Mouse (Mus musculus) left cerebral cortex, adult 8-10 months (tissue): ENCODE measurements at regions not wholly inside any gene's neighbourhood (a gene's known extent, or its start where the extent isn't known, plus 50 kb on each side); places are given as distances from the start of the nearest gene placed in this dataset.
A peak's percentile ranks its signal among the peaks of the same experiment; 100 is the strongest.

Experiments
- DNase-seq, 2 experiments: peaks; one replicate each; pipeline ENCODE4 v3.0.0; 2022; ENCODE audit warnings: low spot score in 2 of 2

DNA sequence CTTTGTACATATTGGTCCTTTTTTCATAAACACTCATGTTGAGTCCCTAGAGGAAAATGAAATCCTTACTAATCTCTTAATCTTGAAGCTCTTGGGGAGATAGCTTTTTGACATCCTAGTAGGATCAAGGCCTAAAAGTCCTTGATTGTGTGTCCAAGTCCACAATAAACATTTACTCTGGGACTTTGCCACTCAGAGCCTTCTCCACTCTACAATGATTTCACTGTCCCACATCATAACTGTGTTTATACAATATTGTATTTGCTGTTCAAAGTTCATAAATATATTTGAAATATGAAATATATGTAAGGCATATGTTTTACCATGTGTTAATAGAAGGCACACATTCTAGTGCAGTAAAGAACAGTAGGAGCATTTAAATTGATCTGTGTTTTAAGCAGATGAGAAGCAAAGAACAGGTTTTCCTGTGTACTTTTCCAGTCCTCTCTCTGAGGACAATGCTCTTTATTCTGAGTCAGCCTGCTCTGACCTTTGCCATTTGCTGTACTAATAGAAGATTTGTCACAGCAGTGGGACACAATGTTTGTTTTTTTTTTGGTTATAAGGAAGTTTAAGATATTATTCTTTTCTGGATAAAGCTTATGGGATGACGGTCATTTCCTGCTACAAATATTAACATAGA is 130.7 kb upstream of the Gprin3 start:
- DNase-seq, result no peak

DNA sequence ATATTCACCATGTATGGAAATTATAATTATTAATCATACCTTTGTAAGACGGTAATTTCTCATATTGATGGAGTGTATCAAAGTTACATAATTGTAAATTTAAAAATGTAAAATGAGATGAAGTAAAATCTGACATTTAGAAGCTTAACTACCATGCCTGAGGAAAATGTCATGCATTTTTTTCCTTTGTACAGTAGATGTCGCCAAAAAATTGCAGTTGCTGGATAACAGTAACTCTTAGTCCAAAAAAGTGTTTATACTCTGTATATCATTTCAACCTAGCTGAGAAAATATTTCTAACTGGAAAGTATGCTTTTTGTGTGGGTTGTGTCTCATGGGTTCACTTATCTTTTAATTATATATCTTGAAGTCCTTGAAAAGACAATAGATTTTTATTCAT is 110.9 kb upstream of the Gprin3 start:
- DNase-seq, result no peak

DNA sequence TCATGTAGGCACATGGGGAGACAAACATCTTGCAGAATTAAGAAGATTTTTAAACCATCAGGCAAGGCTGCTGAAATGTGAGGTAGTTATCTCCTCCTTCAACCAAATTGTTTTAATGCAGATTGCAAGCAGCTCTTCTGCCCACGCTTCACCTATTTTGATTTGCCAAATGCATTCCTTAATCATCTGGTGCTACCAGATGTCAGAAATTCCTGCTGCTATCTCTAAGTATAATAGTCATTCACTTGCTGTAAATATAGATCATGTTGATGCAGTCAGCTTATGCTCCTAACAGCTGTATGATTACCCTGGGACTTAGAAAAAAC is 98.8 kb upstream of the Gprin3 start:
- DNase-seq, result peak in 1 of 2 experiments; percentile 7

DNA sequence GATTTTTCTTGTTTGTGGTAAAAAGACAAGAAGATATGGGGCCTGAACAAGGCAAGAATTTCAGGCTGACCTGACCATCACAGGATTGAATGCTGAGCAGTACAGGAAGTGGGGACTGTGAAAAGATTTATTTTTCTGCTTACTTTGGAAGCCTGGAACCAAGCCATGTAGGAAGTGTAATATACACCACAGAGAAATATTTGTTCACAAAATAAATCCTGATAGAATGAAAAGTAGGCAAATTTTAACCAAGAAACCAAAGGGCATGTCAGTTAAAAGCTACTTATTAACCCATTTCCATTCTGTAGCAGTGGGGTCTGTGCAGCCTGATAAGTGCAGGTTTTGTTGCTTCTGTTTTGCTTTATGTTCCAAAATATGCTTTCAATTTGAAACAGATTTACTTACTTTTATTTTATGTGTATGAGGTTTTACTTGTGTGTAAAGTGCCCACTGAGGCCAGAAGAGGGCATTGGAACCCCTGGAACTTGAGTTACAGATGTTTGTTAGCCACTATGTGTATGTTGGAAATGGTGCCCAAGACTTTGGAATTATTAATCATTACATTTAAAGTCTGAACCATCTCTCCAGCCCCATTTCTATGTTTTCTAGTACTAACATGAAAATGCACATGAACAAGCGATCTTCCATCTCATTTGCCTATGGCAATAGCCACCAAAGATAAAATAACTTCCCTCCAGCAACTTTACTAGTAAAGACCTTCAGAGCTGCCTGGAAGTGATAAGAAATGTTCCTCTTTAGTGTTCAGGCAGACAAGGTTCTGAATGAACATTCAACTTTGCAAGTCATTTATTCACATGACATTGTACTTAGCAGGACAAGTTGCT is 98.2 kb upstream of the Gprin3 start:
- DNase-seq, result no peak

DNA sequence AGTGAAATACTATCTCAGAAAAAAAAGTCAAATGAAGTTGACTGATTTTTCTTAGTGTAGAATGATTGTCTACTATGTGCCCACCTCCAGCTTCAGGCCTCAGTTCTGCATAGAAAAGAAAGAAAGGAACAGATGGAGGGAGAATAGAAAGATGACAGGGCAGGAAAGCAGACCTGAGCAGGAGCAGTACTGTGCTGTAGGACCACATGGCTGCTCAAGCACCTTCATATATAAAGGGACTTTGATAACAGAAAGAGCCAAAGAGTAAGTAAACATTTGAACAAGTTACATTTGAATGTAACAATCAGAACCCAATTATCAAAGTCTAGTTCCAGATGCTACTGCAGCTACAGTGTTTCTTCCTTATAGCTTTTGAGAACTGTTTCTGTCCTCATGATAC is 96.9 kb upstream of the Gprin3 start:
- DNase-seq, result no peak

DNA sequence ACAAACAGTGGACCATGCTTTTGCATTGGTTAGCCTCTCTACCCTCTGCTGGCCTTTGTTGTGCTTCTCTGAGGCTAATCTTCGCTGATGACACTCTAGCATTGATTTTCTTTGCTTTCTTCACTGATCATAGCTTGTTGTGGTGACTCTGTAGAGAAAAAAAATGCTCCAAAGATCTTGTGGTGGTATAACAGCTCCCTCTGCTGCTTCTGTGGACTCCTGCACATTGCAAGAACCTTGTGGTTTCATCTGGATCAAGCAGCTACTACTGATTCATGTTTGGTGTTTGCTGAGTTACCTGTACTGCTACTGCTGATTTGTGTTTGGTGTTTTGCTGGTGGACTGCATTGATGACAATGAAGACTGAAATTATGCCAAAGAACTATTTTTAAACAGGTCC is 74.7 kb upstream of the Gprin3 start:
- DNase-seq, result no peak

DNA sequence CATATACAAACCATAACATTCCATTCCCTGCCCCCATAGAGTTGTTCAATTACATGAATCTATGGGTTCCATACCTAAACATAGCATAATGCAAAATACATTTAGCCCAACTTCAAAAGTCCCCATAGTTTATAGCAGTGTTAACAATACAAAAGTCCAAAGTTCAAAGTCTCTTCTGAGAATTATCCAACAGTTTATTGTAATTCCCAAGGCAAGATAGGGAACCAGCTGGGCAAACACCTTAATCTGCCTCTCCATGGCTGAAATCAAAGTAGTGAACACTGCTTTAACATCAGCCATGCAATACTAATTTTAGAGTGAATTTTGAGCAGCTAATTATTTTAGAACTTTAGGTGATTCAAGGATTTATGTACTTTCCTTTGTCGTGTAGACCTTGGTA is 72.7 kb upstream of the Gprin3 start:
- DNase-seq, result no peak

DNA sequence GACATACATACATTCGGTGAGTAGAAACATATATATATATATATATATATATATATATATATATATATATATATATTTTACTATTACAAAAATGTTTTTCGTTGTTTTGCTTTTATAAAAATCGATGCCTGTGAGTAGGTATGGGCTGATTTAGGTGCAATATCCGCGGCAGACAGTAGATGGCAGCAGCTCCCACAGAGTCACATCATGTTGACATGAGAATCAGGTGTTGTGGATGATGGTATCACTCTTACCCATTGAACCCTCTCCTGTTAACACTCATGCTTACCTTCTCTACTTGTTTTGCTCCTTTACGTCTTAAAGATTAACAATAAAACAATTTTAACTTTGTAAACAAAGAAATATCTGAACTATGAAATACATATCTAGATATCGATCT is 72.0 kb upstream of the Gprin3 start:
- DNase-seq, result peak in 1 of 2 experiments; percentile 70

DNA sequence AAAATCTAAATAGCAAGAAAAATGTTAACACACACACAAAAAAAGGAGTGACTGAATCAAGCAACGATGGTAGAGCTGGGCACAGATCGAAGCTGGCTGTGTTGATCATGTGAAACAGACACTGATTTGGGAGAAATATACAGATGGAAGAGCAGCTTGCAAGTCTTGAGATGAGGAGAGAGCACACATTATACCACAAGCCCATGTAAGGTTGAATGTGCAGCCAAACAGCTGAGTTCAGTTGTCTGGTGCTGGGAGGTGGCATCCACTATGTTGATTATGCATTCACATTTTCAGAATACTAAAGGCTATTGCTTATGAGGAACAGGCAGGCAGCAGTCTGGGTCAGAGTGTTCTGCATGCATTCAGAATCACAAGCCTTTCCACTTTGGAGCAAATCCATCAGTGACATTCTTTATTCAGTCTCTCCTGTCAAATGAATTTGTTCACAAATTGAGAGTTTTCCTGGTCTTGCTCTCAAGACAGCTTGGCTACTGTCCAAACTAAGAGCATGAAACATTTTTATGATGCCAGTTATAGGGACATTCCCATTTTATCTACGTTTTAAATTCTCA is 63.0 kb upstream of the Gprin3 start:
- DNase-seq, result no peak

DNA sequence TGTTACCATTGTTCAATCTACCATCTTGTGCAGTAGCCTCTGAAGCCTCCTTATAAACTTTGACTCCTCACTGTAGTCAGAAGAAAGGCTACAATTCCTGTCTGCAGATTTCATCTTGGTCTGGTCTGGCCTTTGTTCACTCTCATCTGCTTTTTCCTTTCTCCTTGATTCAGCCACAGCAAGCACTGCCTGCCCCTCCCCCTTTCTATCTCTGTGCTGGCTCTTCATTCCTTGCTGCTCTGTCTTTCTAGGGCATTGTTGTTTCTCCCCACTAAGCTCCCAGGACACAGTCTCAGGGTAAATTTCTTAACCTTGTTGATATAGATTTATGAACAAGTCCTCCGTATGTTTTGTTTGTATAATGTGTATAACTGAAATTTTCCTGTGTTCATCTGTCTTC is 62.3 kb upstream of the Gprin3 start:
- DNase-seq, result no peak

DNA sequence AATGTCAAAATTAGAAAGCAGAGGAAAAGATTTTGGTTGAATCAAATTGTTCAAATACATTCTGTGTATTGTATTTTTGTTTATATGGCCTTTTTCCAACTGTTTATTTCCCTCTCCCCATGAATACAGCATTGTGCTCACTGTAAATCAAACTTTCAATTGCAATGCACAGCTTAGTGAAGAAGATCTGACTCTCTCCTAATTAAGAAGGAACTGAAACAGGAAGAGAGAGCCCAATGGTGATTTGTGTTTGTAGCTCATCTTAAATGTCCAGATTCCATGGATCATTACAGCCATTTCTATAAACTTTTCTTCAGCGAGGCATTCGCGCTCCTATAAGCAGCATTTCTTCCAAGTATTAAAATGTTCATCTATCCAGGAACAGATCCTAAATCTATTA is 57.9 kb upstream of the Gprin3 start:
- no peak for DNase-seq

DNA sequence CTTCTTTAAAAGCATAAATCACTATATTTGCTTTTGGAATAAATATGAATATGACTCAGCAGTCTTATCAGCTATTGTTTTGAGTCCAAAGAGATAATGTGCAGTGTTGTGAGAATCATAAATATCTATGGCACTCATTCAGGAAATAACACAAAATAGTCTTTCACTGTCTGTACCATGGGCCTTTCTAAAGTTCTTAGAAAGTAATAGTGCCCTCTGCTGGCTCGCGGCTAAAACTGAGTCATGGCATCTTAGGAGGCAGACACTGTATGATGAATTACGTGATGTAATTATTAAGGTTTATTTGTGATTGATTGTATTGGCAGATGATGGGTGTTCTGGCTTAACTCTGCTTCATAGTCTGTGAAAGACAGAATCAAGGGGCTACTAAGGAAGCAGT is 57.5 kb upstream of the Gprin3 start:
- DNase-seq, result no peak
